Mouse (Mus musculus): Measurements from ENCODE around the gene Med12l.

- TF ChIP-seq CTCF (IDR thresholded peaks at IDR 0.05; ENCODE audit: low read depth, low read length) (no peak), GATA1 (IDR thresholded peaks at IDR 0.05; ENCODE audit: borderline replicate concordance, low read length) (no peak)
These were observed 149.3 kb downstream of the Med12l start for GRCm38 (mm10) chr3:59154888-59155287.
